Mouse (Mus musculus) left cerebral cortex, adult 11 months (tissue): ENCODE measurements around the gene Stk24.

Source experiments
- DNase-seq: peaks from one replicate; pipeline ENCODE4 v3.0.0; 2022; ENCODE audit warnings: low spot score

The Stk24 gene

DNA sequence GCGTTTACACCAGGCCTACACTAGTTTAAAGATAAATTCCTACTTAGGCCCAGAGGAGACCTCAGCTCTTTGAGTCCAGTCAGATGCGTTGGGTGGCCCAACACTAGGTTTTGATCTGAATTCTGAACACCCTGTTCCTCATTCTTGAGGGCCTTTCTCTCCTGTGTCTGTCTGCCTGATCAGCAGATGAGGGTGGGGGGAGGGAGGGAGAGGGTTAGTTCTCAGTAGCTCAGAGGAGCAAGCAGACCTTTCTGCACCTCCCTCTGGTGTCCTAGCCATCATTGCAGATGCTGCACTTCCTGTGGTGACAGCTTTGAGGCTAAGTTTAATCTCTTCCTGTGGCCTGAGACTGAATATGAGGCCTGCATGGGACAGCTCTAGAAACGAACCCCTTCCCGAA lies 117.2 kb downstream of the Stk24 start:
- DNase-seq, result no peak

DNA sequence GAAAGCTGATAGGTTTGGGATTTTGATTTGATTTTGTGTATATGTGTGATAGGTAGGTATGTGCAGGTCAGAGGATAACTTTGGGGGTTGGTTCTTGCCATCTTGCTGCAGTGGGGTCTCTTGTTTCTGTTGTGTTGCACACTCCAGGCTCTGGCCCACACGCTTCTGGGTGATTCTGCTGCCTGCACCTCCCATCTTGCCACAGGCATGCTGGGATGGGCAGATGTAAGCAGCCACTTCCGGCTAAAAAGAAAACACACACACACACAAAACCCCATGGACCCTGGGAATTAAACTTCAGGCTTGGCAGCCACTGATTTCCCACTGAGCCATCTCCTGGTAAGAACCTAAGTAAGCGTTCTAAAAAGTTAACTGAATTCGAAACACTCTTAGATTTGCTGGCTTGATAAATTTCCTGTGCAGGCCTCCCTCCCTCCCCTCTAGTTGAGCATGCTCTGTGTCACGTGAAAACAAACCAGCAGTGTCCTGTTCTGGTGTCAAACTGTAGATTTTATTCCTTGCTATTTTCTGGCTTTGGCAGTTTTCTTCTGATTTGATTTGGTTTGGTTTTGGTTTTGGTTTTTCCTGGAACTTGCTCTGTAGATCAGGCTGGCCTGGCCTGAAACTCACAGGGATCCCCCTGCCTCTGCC lies 118.5 kb downstream of the Stk24 start:
- no peak for DNase-seq

DNA sequence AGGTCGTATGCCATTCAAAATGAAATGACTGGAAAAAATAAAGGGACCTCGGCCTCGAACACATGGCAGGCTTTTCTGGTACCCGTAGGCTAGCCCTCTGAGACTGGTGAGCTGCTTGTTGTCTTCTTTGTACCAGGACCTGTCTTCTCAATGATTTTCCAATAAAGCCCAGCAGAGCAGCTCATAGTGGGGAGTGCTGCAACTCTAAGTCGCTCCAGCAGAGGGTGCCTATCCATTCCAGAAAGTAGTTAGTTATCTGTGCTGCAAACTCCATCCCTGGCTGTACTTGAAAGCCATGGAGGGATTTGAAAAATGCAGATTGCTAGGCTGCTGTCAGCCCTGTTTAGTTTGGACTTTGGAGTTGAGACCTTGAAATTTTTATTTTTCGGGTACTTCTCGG lies 120.0 kb downstream of the Stk24 start:
- DNase-seq, result no peak

DNA sequence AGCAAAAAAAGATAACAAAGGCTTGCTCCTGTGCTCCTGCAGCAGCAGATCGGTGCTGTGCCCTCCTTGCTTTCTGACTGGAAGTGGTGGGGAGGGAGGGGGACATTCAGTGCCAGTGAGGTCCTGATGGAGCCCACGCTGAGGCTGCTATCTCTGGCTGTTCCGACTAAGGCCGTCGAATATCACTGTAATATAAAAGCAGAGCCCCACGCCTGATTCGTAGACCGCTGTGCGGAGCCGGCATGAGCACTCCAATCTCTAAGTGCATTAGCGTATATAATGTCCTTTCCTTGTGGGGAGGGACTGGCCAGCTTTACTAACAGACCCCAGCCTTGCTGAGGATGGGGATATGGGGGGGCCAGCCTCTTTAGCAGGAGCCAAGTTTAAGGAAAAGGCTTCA lies 120.5 kb downstream of the Stk24 start:
- no peak for DNase-seq

DNA sequence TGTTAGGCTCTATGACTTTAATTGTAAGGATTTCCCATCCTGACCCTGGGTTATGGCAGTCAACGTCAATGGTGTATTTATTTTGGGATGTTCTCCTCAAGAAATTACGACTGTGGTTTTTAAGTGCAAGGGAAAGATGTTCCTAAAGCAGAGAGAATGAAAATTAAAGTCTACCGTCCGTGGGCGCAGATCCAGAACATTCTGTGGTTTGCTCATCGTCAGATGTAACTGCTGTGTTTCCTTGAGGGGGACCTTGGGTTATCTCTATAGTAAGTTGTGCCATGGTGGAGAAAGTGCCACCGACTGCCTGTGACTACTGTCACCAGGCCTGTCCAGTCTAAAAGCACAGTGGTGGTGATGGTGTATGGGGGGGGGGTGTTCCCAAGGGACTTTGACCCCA lies 122.9 kb downstream of the Stk24 start:
- no peak for DNase-seq

DNA sequence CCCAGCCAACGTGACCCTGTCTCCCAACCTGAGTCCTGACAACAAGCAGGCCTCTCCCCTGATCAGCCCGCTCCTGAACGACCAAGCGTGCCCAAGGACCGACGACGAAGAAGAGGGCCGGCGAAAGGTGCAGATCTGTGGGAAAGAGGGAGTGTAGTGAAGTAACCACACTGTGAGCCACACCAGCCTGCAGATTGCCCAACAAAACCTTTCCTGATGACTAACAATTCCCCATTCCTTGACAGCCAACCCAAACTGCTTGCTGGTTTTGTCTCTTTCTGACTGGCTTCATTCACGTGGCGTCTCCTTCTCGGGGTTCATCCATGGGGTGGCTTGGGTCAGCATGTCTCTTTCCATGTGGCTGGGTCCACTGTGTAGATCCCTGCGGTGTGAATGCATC lies 124.3 kb downstream of the Stk24 start:
- DNase-seq, result no peak

DNA sequence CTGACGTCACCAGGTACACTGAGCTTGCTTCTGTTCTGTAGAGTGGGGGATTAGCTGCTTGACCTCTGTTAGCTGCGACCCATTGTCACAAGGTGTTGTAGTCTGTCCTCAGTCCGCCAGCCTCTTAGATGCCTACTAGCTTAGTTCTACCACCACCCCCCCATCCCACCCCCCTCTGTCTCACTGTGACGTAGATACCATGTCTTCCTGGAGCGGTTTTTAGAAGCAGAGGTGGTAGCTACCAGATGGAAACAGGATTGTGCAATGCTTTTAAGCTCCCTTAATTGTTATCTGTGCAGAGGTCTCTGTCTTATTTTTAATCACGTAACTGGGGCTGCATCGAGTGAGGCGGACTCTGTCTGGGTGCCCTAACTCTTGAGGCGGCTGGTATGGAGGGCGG lies 124.9 kb downstream of the Stk24 start:
- DNase-seq, result no peak

DNA sequence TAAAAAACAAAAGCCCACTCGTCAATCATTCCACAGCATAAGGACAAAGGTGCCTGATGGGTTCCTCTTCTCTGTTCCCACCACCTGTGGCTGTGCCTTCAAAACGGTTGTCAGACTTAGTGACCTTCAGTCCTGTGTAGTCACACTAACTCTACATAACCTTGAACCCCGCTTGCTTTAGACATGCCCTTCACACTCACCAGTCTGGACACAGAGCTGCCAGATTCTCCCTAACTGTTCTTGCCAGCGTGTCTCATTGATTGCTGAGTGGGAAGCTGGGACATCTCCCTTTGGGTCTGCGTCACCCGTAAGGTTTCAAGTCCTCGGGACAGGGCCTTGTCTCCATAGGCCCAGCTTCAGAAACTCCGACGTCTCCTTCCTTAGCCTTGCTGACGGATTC lies 127.3 kb downstream of the Stk24 start:
- no peak for DNase-seq

DNA sequence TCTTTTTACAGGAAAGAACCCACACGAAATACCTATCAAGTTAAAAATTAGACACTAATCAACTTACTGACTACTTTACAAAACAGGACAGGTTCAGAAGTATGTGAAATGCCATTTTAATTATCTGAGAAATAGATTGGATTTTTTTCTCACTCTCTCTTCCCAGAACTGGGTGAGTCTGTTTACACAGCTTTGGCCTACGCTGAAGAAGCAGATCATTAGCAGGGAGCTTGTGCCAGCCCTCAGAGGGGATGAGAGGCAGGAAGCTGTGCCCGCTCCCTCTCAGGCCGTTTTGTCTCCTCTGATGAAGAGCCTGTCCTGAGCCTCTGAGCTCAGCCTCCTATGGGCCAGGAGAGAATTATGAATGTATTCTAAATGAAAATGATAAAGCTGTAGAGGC lies 128.1 kb downstream of the Stk24 start:
- DNase-seq, result no peak

DNA sequence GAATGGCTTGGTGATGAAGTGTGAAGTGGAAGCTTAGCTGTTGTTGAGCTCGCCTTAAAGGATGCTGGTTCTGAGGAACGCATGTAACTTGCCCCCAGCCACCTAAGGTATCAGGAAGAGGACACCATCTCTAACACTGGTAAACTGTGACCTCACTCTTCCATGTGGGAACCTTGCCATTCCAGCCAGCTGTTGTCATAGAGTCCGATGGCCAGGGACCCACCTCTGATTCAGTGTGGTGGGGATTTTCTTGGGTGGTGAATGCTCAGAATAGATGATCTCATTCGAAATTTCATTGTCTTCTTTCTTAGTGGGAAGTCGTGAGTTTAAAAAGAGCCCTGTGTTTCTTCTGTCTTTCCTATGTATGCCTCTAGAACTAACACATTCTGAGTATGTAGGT lies 128.7 kb downstream of the Stk24 start:
- DNase-seq, result no peak

DNA sequence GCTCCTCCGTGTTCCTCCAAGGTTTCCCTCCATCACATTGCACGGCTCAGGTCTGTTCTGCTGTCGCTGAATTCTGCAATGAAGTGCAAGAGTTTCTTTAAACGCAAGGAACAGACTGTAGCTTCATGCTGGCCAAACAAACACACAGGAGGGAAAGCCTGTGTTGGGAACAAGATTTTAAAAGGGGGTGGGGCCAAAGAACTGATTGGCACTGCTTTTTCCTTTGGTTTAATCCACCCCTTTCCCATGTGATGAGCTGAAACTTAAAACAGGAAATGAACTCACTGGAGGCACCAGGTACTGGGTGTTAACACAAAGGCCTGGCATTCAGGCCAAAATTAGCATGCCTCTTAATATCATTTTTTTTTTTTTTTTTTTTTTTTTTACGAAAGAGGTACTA lies 131.5 kb downstream of the Stk24 start:
- no peak for DNase-seq

DNA sequence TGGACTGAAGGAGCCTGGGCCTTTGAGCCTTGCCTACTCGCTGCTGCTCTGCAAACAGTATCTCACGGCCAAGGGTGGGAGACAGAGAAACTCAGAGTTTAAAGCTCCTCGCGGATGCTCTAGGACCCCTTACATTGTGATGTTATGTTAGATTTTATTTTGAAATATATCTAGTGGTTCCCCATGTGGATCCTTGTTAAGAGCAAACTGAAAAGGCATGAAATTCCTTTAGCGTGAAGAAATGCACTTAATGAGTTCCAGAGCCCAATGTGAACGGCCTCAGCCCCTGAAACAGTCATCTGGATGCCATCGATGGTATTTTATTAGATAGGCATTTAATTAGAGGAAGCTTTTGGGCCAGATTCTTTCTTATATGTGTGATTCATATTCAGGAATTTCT lies 132.5 kb downstream of the Stk24 start:
- no peak for DNase-seq

DNA sequence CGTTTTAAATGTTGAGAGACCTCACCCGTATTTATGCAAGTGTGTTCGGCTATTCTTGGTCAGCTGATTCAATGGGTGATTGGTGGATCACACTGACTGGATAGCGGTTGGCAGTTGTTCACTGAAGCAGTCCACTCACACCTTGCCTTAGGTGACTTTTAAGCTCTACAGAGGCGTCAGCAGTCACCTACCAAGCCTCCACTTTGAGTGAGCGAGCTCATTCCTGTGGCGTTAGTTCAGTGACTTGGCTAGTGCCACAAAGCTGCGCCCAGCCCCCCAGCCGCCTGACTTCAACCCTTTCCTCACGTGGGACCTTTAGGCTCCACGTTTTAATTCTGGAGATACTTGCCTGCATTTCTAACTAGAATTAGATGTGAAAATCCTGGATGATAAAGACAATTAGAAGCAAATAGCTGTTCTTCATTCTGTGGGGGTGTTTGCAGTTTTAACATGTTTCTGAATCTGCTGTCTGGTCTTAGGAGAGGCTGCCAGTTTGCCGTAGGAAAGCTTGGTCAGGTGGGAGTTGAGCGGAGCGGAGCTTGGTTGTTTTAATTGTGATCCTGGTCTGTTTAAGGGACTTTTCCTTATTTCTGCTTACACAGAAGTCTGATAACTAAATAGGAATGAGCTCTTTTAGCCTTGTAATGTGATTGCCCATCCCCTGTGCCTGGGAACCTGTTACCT lies 133.6 kb downstream of the Stk24 start:
- DNase-seq, result no peak

DNA sequence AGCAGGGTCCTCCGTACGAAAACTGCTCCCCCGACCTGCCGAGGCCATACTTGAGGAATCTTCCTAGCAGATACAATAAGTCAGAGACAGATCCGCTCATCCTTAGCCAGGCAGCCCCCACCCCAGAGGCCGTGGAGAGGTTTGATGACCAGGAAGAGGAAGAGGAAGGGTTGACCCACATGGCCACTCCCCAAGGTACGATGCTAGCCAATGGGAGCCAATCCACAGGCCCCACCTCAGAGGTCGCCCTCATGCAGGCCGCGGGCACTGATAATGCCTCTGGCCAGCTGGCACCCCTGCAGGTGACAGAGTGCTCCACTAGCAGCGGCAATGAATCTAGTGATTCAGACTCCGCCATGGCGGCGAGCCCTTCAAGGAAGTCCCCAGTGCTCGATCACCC lies 135.7 kb downstream of the Stk24 start:
- DNase-seq, result no peak

DNA sequence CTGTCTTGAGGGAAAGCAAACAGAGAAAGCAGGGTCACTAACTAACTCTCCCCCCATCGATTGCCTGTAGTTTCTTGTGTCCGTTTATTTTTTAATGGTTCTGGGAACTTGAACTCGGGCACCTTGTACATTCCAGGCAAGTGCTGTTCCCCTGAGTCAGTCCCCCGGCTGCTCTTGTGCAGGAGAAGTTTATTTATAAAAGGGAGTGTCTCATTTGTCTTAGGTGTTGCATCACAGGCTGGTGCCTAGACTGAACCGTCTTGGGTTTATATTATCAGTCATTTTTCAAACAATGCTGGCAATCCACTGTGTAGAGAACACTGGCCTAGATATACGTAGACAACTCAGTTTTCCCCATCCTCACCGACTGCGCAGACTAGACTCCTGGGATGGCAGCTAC lies 140.4 kb downstream of the Stk24 start:
- DNase-seq, result no peak

DNA sequence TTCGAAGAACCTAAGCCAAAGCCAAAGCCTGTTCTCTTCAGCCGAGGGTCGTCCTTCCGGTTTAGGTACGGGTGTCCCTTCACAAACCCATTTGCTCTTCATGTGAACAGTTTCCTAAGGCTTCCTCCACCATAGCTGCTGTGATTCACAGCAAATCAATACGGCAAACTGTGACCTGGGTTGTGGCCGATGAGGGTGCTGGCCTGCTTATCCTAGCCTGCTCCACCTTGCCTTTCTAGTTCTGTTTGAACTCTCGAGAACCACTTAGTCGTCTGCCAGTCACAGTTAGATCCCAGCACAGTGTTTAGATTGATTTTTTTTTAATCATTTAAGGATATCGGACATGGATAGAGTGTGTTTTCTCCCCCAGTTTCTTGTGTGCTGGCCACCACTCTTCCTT lies 141.1 kb downstream of the Stk24 start:
- DNase-seq, result no peak

DNA sequence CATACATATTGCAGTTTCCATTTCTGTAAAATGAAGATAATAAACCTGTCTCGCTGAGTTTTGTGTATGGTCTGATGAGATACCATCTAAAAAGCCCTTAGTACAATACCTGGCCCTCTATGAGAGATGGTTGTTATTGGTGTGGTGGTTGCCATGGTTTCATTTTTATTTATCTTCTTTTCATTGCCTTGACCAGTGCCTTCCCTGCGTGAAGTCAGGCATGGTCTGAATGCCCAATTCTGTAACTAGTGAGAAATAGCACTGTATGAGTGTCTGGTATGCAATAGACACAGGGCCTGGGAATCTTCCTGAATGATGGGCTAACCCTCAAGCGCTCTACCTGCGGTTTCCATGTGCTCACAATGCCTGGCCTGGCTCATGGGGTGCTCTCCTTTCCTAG lies 143.1 kb downstream of the Stk24 start:
- DNase-seq, result no peak
